30 mouse cellular contexts compared by ENCODE assay signal in genomic region chr17:84482831-84483230, GRCm38 (mm10). TPM values are rescaled to one million over a fixed set of nuclear protein-coding genes. Genes with fewer than 3 reads are reported as not detected.
"Had no signal": no experiment of that assay in that cellular context is flagged by ENCODE, and none has a peak within 500 bp of the region (broad histone marks: within the 10 kb centered on the region; RNA-seq: fewer than 3 reads in every experiment).

No protein-coding gene starts in this region.

- H3K9ac ChIP-seq: embryonic facial prominence, embryonic 12.5 days; embryonic facial prominence, embryonic 13.5 days; embryonic facial prominence, embryonic 15.5 days; forebrain, embryonic 12.5 days; forebrain, embryonic 13.5 days; forebrain, embryonic 15.5 days; forebrain, postnatal 0 days had no signal

- DNase-seq: cerebellum, adult 18-20 months; cerebellum, adult 2 months; cerebellum, adult 8-10 months; cerebellum, adult 9-10 months; cerebellum, adult 9-11 months; cerebellum, postnatal 10 days; cerebellum, postnatal 14 days; cerebellum, postnatal 25 days; cerebellum, postnatal 36 days; embryo, embryonic 11 days; forebrain, postnatal 0 days; gastrocnemius, adult 2 months; gastrocnemius, postnatal 10 days; gastrocnemius, postnatal 14 days; gastrocnemius, postnatal 25 days; gastrocnemius, postnatal 36 days; heart, adult 18-20 months; heart, adult 2 months had no signal

- H3K36me3 ChIP-seq: embryonic facial prominence, embryonic 10.5 days; embryonic facial prominence, embryonic 12.5 days; embryonic facial prominence, embryonic 13.5 days; embryonic facial prominence, embryonic 15.5 days; forebrain, embryonic 10.5 days; forebrain, embryonic 12.5 days; forebrain, embryonic 15.5 days had no signal

- H3K27ac ChIP-seq: embryonic facial prominence, embryonic 10.5 days; embryonic facial prominence, embryonic 12.5 days; embryonic facial prominence, embryonic 13.5 days; embryonic facial prominence, embryonic 15.5 days; forebrain, embryonic 10.5 days; forebrain, embryonic 12.5 days; forebrain, embryonic 13.5 days; forebrain, embryonic 15.5 days; gastrocnemius, adult 2 months; heart, adult 2 months had no signal

- H3K27me3 ChIP-seq: embryonic facial prominence, embryonic 12.5 days; embryonic facial prominence, embryonic 13.5 days; embryonic facial prominence, embryonic 15.5 days; forebrain, embryonic 12.5 days; forebrain, embryonic 13.5 days; forebrain, embryonic 15.5 days had no signal

- ATAC-seq: forebrain, embryonic 13.5 days; forebrain, embryonic 14.5 days; forebrain, embryonic 15.5 days; forebrain, embryonic 16.5 days; forebrain, postnatal 0 days had no signal

- H3K4me1 ChIP-seq: embryonic facial prominence, embryonic 12.5 days; embryonic facial prominence, embryonic 15.5 days had no signal

- H3K4me3 ChIP-seq: embryonic facial prominence, embryonic 10.5 days; embryonic facial prominence, embryonic 12.5 days; embryonic facial prominence, embryonic 13.5 days; embryonic facial prominence, embryonic 15.5 days; erythroblast, embryonic 14.5 days; forebrain, embryonic 10.5 days; forebrain, embryonic 12.5 days; forebrain, embryonic 13.5 days; forebrain, embryonic 15.5 days; gastrocnemius, adult 2 months; heart, adult 2 months had no signal

- H3K4me2 ChIP-seq: embryonic facial prominence, embryonic 12.5 days; embryonic facial prominence, embryonic 13.5 days; embryonic facial prominence, embryonic 15.5 days; forebrain, embryonic 12.5 days; forebrain, embryonic 13.5 days; forebrain, embryonic 15.5 days had no signal

- H3K9me3 ChIP-seq: embryonic facial prominence, embryonic 10.5 days; embryonic facial prominence, embryonic 12.5 days; embryonic facial prominence, embryonic 13.5 days; embryonic facial prominence, embryonic 15.5 days; forebrain, embryonic 10.5 days; forebrain, embryonic 12.5 days; forebrain, embryonic 13.5 days; forebrain, embryonic 15.5 days had no signal

RNA-seq across cellular contexts. Expression of gene Plekhh2, which starts 28.9 kb away (rescaled TPM):
- total RNA-seq: common myeloid progenitor, adult 5-6 weeks had no signal
- polyA plus RNA-seq: erythroblast, embryonic 14.5 days had no signal
